Mouse (Mus musculus) ES-E14 (cell line): ENCODE measurements at regions not wholly inside any gene's neighbourhood (a gene's known extent, or its start where the extent isn't known, plus 50 kb on each side); places are given as distances from the start of the nearest gene placed in this dataset.

Source experiments
- DNase-seq: peaks from one replicate; pipeline ENCODE4 v3.0.0-alpha.2; 2013; ENCODE audit warnings: low read depth, low spot score
- H3K27ac ChIP-seq: 2 replicates; pipeline ENCODE4 v1.5.1; 2012; ENCODE audit warnings: low read depth, mild to moderate bottlenecking, low read length, moderate library complexity, mixed read lengths; ENCODE audit not compliant: poor library complexity, insufficient read depth, severe bottlenecking
- H3K36me3 ChIP-seq: 2 replicates; pipeline ENCODE4 v1.6.1; 2012; ENCODE audit warnings: mild to moderate bottlenecking, low read length, moderate library complexity, mixed read lengths; ENCODE audit not compliant: control insufficient read depth, poor library complexity, insufficient read depth, severe bottlenecking
- H3K4me1 ChIP-seq, 2 experiments: fragments of 150-350 bp in 1 of 2; sonication (generic) in 1 of 2; 2 replicates each; pipeline ENCODE4 v1.6.1; 2012; ENCODE audit warnings: low read length in 2 of 2, mild to moderate bottlenecking in 1 of 2, mixed read lengths in 1 of 2; ENCODE audit not compliant: control insufficient read depth in 2 of 2, insufficient read depth in 2 of 2, poor library complexity in 1 of 2
- H3K4me3 ChIP-seq, 2 experiments: fragments of 150-350 bp in 1 of 2; sonication (generic) in 1 of 2; 2 replicates each; pipeline ENCODE4 v1.5.1; 2012; ENCODE audit warnings: low read length in 2 of 2, low read depth in 1 of 2, mild to moderate bottlenecking in 1 of 2, mixed read lengths in 1 of 2; ENCODE audit not compliant: insufficient read depth in 1 of 2, poor library complexity in 1 of 2, severe bottlenecking in 1 of 2
- H3K9ac ChIP-seq: 2 replicates; pipeline ENCODE4 v1.6.1; 2012; ENCODE audit warnings: low read depth, mild to moderate bottlenecking, low read length, mixed read lengths; ENCODE audit not compliant: poor library complexity, insufficient read depth, severe bottlenecking
- H3K9me3 ChIP-seq: fragments of 150-350 bp; sonication (generic); 2 replicates; pipeline ENCODE4 v1.6.1; 2012; ENCODE audit warnings: low read depth, mild to moderate bottlenecking, low read length; ENCODE audit not compliant: control insufficient read depth, insufficient read depth
- CHD2 ChIP-seq: IDR thresholded peaks from 2 replicates; pipeline ENCODE4 v1.6.1; 2014; ENCODE audit warnings: mild to moderate bottlenecking, low read depth, low read length, inconsistent platforms
- HCFC1 ChIP-seq: IDR thresholded peaks from 2 replicates; pipeline ENCODE4 v1.6.1; 2012; ENCODE audit warnings: low read length, inconsistent platforms, borderline replicate concordance; ENCODE audit not compliant: insufficient read depth
- MAFK ChIP-seq: IDR thresholded peaks from 2 replicates; pipeline ENCODE4 v1.6.1; 2014; ENCODE audit warnings: mild to moderate bottlenecking, low read depth, low read length, inconsistent platforms; ENCODE audit not compliant: insufficient read depth
- ZC3H11A ChIP-seq: IDR thresholded peaks from 2 replicates; pipeline ENCODE4 v1.6.1; 2012; ENCODE audit warnings: low read depth, mild to moderate bottlenecking, inconsistent platforms, low read length, borderline replicate concordance
- ZNF384 ChIP-seq: IDR thresholded peaks from 2 replicates; pipeline ENCODE4 v1.6.1; 2012; ENCODE audit warnings: low read depth, low read length, inconsistent platforms
- in situ Hi-C, 2 experiments: fragments of 600-800 bp; cut with MboI; formaldehyde crosslinking; loops; one replicate each; pipeline ENCODE4 v1.15.1; 2025; ENCODE audit warnings: low sequenced_read_pairs in 2 of 2, inconsistent platforms in 1 of 2; ENCODE audit not compliant: unreplicated experiment in 2 of 2

DNA sequence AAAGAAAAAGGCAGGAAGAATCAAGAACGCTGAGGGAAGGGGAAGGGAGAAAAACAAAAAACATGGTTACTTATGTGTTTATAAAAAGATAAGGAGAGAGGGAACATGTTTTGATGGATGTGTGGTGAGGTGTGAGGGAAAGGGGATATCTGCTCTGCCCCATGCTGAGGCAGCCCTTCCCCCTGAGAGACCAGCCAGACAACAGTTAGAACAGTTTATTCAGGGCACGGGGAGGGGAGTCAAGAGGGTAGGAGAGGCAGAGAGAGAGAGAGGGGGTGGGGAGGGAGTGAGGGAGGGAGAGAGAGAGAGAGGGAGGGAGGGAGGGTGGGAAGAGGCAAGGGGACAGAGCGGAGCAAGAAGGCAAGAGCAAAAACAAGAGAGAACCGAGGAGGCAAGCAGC, 354.2 kb downstream of the Cbln4 start:
- no peak for DNase-seq
- TF ChIP-seq ZNF384 (no peak), CHD2 (no peak), ZC3H11A (no peak), HCFC1 (no peak), MAFK (no peak)
- in situ Hi-C loops = no loop called here

DNA sequence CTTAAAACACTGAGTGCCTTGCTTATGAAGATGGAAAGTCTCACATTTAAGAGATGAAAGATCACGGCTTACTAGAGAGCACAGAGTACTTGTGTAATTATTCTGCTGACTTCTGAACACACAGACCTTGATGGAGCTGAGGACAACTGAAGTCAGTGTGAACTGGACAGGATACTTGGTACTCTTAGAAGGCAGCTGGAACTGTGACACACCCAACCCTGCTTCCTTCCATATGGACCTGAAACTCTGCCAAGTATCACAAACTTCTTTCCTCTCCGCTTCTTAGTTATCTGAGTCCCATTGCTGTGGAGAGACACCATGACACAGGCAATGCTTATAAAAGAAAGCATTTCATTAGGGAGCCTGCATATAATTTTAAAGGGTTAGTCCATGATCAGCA, 365.3 kb downstream of the Cbln4 start:
- no peak overlapping the region for H3K9ac ChIP-seq
- H3K36me3 ChIP-seq = no peaks in the 10 kb centered on the region
- H3K9me3 ChIP-seq = no peaks in the 10 kb centered on the region
- DNase-seq = no peak
- H3K4me1 ChIP-seq = no peaks in the 10 kb centered on the region
- H3K4me3 ChIP-seq = no peak overlapping the region
- in situ Hi-C loops = no loop called here
- TF ChIP-seq HCFC1 (no peak), ZC3H11A (no peak), CHD2 (no peak)
- H3K27ac ChIP-seq = no peak overlapping the region

More for the DNA sequence above, 354.2 kb downstream of the Cbln4 start:
- Histone ChIP-seq H3K4me3 (no peak overlapping the region), H3K27ac (no peak overlapping the region), H3K9ac (no peak overlapping the region), H3K9me3 (no peaks in the 10 kb centered on the region), H3K4me1 (peaks cover 0 to 4% of the 10 kb centered on the region in 2 experiments; a peak in 1 of 4 replicates), H3K36me3 (no peaks in the 10 kb centered on the region)

DNA sequence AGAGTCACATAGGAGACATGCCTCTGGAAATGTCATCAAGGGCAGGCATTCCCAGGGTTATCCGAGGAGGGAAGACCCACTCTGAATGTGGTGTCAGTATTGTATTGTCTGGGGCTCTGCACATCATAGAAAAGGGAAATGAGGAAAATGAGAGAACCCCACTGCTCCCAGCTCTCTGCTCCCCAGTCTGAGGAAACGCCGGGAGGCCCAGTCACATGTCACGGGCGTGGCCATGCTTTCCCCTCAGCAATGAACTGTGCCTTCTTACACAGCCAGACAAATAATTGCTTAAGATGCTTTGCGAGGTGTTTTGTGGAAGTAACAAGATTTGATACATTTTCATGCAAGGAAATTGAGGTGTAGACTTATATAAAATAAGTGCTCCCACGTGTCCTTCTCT, 366.1 kb downstream of the Cbln4 start:
- Histone ChIP-seq H3K9ac (no peak overlapping the region), H3K4me3 (no peak overlapping the region), H3K4me1 (no peaks in the 10 kb centered on the region), H3K27ac (no peak overlapping the region), H3K9me3 (no peaks in the 10 kb centered on the region), H3K36me3 (no peaks in the 10 kb centered on the region)
- TF ChIP-seq ZC3H11A = no peak
- no peak for TF ChIP-seq ZNF384
- TF ChIP-seq CHD2 = no peak
- in situ Hi-C loops = no loop called here
- no peak for DNase-seq

DNA sequence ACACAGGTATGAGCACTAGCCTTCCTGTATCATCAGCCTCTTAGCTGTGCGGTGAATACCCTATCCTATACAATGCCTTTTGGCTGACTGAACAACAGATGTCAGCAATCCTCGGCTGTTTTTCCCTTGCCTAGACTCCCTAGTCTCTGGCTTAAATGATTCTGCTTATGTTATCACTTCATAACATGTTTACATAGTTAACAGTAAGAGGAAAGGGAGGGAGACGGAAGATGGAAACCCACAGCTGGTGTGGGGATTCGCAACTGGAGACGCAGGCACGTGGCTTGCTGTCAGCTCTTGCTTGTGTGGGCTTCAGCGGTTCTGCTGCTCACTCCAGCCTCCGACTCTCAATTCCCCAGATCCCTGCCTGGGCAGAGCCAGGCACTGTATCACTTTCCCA, 367.2 kb downstream of the Cbln4 start:
- TF ChIP-seq HCFC1 (no peak), ZC3H11A (no peak), ZNF384 (no peak), MAFK (no peak), CHD2 (no peak)
- no peak overlapping the region for H3K4me3 ChIP-seq
- H3K36me3 ChIP-seq = no peaks in the 10 kb centered on the region
- no peaks in the 10 kb centered on the region for H3K9me3 ChIP-seq
- DNase-seq = no peak
- in situ Hi-C loops = no loop called here
- H3K27ac ChIP-seq = no peak overlapping the region
- no peaks in the 10 kb centered on the region for H3K4me1 ChIP-seq
- H3K9ac ChIP-seq = no peak overlapping the region

DNA sequence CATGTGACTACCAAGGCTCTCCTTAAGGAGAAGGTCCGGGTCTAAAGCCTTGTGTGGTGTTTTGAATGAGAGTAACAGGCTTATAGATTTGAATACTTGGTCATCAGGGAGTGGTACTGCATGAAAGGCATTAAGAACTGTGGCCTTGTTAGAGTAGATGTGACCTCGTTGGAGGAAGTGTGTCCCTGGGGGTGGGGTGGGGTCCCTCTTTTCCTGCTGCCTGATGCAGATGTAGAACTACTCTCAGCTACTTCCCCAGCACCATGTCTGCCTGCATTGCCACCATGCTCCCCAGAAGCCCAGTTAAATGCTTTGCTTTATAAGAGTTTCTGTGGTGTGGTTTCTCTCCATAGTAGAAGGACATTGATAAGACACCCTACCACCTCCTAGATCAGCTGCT, 367.9 kb downstream of the Cbln4 start:
- H3K4me3 ChIP-seq = no peak overlapping the region
- DNase-seq = no peak
- no peaks in the 10 kb centered on the region for H3K36me3 ChIP-seq
- in situ Hi-C loops = no loop called here
- H3K4me1 ChIP-seq = no peaks in the 10 kb centered on the region
- no peak overlapping the region for H3K9ac ChIP-seq
- no peaks in the 10 kb centered on the region for H3K9me3 ChIP-seq
- no peak overlapping the region for H3K27ac ChIP-seq
- no peak for TF ChIP-seq CHD2
- no peak for TF ChIP-seq ZC3H11A
- no peak for TF ChIP-seq ZNF384
- no peak for TF ChIP-seq MAFK
- TF ChIP-seq HCFC1 = no peak
